18 mouse cellular contexts compared by ENCODE assay signal in genomic region chr4:132816404-132816803, GRCm38 (mm10). TPM values are rescaled to one million over a fixed set of nuclear protein-coding genes. Genes with fewer than 3 reads are reported as not detected.
DNase-seq lines count a peak whose midpoint lies in the region; ATAC-seq and TF ChIP-seq lines count a peak whose summit lies in the region.
"Had no signal": no experiment of that assay in that cellular context is flagged by ENCODE, and none has a peak within 500 bp of the region (broad histone marks: within the 10 kb centered on the region; RNA-seq: fewer than 3 reads in every experiment).

No protein-coding gene starts in this region.

- TF ChIP-seq CTCF in bone marrow, adult 2 months (IDR thresholded peaks at IDR 0.05; ENCODE audit: control insufficient read depth, insufficient read depth, low read length): no peak

- ATAC-seq in liver, embryonic 12.5 days: no peak
- no peak for ATAC-seq in liver, embryonic 11.5 days (replicated peaks; ENCODE audit: low FRiP score)
- ATAC-seq in megakaryocyte progenitor cell, adult 5-6 weeks (replicated peaks; ENCODE audit: poor library complexity): peak; percentile 85
- ATAC-seq: CD4-positive, CD25-positive, alpha-beta regulatory T cell, adult 4 months; intestine, postnatal 0 days had no signal

- no peaks in the 10 kb centered on the region for H3K27me3 ChIP-seq in liver, embryonic 12.5 days (replicated peaks)
- H3K27me3 ChIP-seq in liver, embryonic 11.5 days (replicated peaks; ENCODE audit: control insufficient read depth, insufficient read depth, low read length): no peaks in the 10 kb centered on the region
- H3K27me3 ChIP-seq: hindbrain, embryonic 12.5 days; midbrain, embryonic 12.5 days had no signal

- no peak for DNase-seq in liver, embryonic 11.5 days (ENCODE audit: low spot score)
- no peak for DNase-seq in c-Kit-positive CD71-positive TER-119-positive erythroid progenitor cells, embryonic 14.5 days (ENCODE audit: low spot score)
- DNase-seq in gastrocnemius, adult 18-20 months (ENCODE audit: low spot score): no peak
- DNase-seq: adrenal gland, postnatal 14 days; cerebellum, postnatal 36 days; gastrocnemius, postnatal 14 days; kidney, postnatal 36 days; right cerebral cortex, adult 18-20 months; thymus, adult 2 months had no signal

- WGBS in liver, embryonic 12.5 days (ENCODE audit: insufficient replicate concordance): 45% methylated on average over 7 of the region's 7 CpGs
- 61% methylated on average over 7 of the region's 7 CpGs for WGBS in liver, embryonic 11.5 days
- WGBS in bone marrow, adult 2 months: 28% methylated on average over 7 of the region's 7 CpGs

- no peaks in the 10 kb centered on the region for H3K4me1 ChIP-seq in liver, embryonic 12.5 days
- H3K4me1 ChIP-seq in liver, embryonic 11.5 days (replicated peaks; ENCODE audit: control insufficient read depth, insufficient read depth, low read length): no peaks in the 10 kb centered on the region
- peaks cover 5% of the 10 kb centered on the region for H3K4me1 ChIP-seq in bone marrow, adult 2 months (ENCODE audit: control insufficient read depth, insufficient read depth, low read length)
- peaks cover 2% of the 10 kb centered on the region; the same call in 1 of the 2 replicates for H3K4me1 ChIP-seq in brown adipose tissue, adult 24 weeks (ENCODE audit: control insufficient read depth, insufficient read depth, insufficient read length, low read length)
- H3K4me1 ChIP-seq: hindbrain, embryonic 12.5 days; midbrain, embryonic 12.5 days had no signal

- TF ChIP-seq POLR2A in bone marrow, adult 2 months (IDR thresholded peaks at IDR 0.05; ENCODE audit: borderline replicate concordance, control insufficient read depth, low read depth, low read length): no peak

- no peak overlapping the region for H3K4me2 ChIP-seq in liver, embryonic 12.5 days
- no peak overlapping the region for H3K4me2 ChIP-seq in liver, embryonic 11.5 days
- H3K4me2 ChIP-seq: hindbrain, embryonic 12.5 days; midbrain, embryonic 12.5 days had no signal

- H3K9ac ChIP-seq in liver, embryonic 12.5 days: no peak overlapping the region
- no peak overlapping the region for H3K9ac ChIP-seq in liver, embryonic 11.5 days (ENCODE audit: low read depth, low read length)
- H3K9ac ChIP-seq: hindbrain, embryonic 12.5 days; liver, embryonic 14.5 days; midbrain, embryonic 12.5 days had no signal

- no peaks in the 10 kb centered on the region for H3K36me3 ChIP-seq in liver, embryonic 12.5 days
- H3K36me3 ChIP-seq in liver, embryonic 11.5 days (ENCODE audit: control insufficient read depth, insufficient read depth, low read length): no peaks in the 10 kb centered on the region
- H3K36me3 ChIP-seq: midbrain, embryonic 12.5 days had no signal

- peak overlapping the region; percentile 30; the same call in 1 of the 2 replicates for H3K27ac ChIP-seq in liver, embryonic 12.5 days
- no peak overlapping the region for H3K27ac ChIP-seq in liver, embryonic 11.5 days (ENCODE audit: low read depth, low read length)
- peak overlapping the region; percentile 84 for H3K27ac ChIP-seq in bone marrow, adult 2 months (ENCODE audit: control insufficient read depth, insufficient read depth, low read depth, low read length, poor library complexity)
- peak overlapping the region; percentile 78 for H3K27ac ChIP-seq in brown adipose tissue, adult 24 weeks (replicated peaks; ENCODE audit: low read depth, low read length)
- H3K27ac ChIP-seq: hindbrain, embryonic 12.5 days; liver, embryonic 14.5 days; midbrain, embryonic 12.5 days had no signal

- no peak overlapping the region for H3K4me3 ChIP-seq in liver, embryonic 12.5 days
- H3K4me3 ChIP-seq in liver, embryonic 11.5 days (ENCODE audit: low read depth, low read length): no peak overlapping the region
- no peak overlapping the region for H3K4me3 ChIP-seq in bone marrow, adult 2 months (replicated peaks; ENCODE audit: control insufficient read depth, low read depth, low read length)
- H3K4me3 ChIP-seq in brown adipose tissue, adult 24 weeks (ENCODE audit: insufficient read depth, low read depth, low read length): no peak overlapping the region
- H3K4me3 ChIP-seq: hindbrain, embryonic 12.5 days; midbrain, embryonic 12.5 days had no signal

- 0 out of 2 replicates have a peak, but pooled peaks cover 2% of the 10 kb centered on the region for H3K9me3 ChIP-seq in liver, embryonic 12.5 days (replicated peaks)
- H3K9me3 ChIP-seq in liver, embryonic 11.5 days (ENCODE audit: control insufficient read depth, low read length): no peaks in the 10 kb centered on the region; the same call in 1 of the 2 replicates

RNA-seq across cellular contexts. Expression of gene Themis2, which starts 20.2 kb away (rescaled TPM):
- polyA plus RNA-seq in liver, embryonic 12.5 days (2016; fragmentation: Nextera tagmentation; extraction: Ambion mirVana): 2.1 and 2.3 TPM in 2 replicates
- polyA plus RNA-seq in liver, embryonic 11.5 days (2014; fragmentation: Nextera tagmentation; extraction: Ambion mirVana): 2.7 and 3.3 TPM in 2 replicates
- 10.5 and 22.4 TPM in 2 replicates for polyA plus RNA-seq in bone marrow, adult 2 months (2011; ENCODE audit: insufficient read depth, insufficient read length, low replicate concordance, missing spikeins)
- 2.8 and 3.4 TPM in 2 replicates for polyA plus RNA-seq in brown adipose tissue, adult 24 weeks (2012; ENCODE audit: insufficient read depth, insufficient read length, missing spikeins)
- 27.5 and 35.0 TPM in 2 replicates for total RNA-seq in megakaryocyte progenitor cell, adult 5-6 weeks (2015)
- 18.9 and 23.6 TPM in 2 replicates for total RNA-seq in megakaryocyte progenitor cell, adult 5-6 weeks (2017)
- under 1 TPM; 0.41 to 0.85 TPM for total RNA-seq in gastrocnemius, adult 18-20 months (2021)

RNA-seq across cellular contexts. Expression of gene Ppp1r8, which starts 26.6 kb away (rescaled TPM):
- polyA plus RNA-seq in liver, embryonic 12.5 days (2016; fragmentation: Nextera tagmentation; extraction: Ambion mirVana): 30.7 and 32.6 TPM in 2 replicates
- polyA plus RNA-seq in liver, embryonic 11.5 days (2014; fragmentation: Nextera tagmentation; extraction: Ambion mirVana): 44.0 and 50.5 TPM in 2 replicates
- 43.5 and 50.2 TPM in 2 replicates for polyA plus RNA-seq in bone marrow, adult 2 months (2011; ENCODE audit: insufficient read depth, insufficient read length, low replicate concordance, missing spikeins)
- polyA plus RNA-seq in brown adipose tissue, adult 24 weeks (2012; ENCODE audit: insufficient read depth, insufficient read length, missing spikeins): 17.3 and 20.4 TPM in 2 replicates
- total RNA-seq in megakaryocyte progenitor cell, adult 5-6 weeks (2015): 36.1 and 42.9 TPM in 2 replicates
- 62.9 and 71.0 TPM in 2 replicates for total RNA-seq in megakaryocyte progenitor cell, adult 5-6 weeks (2017)
- total RNA-seq in gastrocnemius, adult 18-20 months (2021): 10 to 100 TPM; 14.6 to 15.7 TPM

RNA-seq across cellular contexts. Expression of gene Rpa2, which starts 48.3 kb away (rescaled TPM):
- polyA plus RNA-seq in liver, embryonic 12.5 days (2016; fragmentation: Nextera tagmentation; extraction: Ambion mirVana): 123 and 128 TPM in 2 replicates
- 156 and 165 TPM in 2 replicates for polyA plus RNA-seq in liver, embryonic 11.5 days (2014; fragmentation: Nextera tagmentation; extraction: Ambion mirVana)
- polyA plus RNA-seq in bone marrow, adult 2 months (2011; ENCODE audit: insufficient read depth, insufficient read length, low replicate concordance, missing spikeins): 52.3 and 67.6 TPM in 2 replicates
- polyA plus RNA-seq in brown adipose tissue, adult 24 weeks (2012; ENCODE audit: insufficient read depth, insufficient read length, missing spikeins): 3.5 and 6.6 TPM in 2 replicates
- 62.3 and 65.5 TPM in 2 replicates for total RNA-seq in megakaryocyte progenitor cell, adult 5-6 weeks (2015)
- 56.2 and 68.4 TPM in 2 replicates for total RNA-seq in megakaryocyte progenitor cell, adult 5-6 weeks (2017)
- 10 to 100 TPM; 14.4 to 16.3 TPM for total RNA-seq in gastrocnemius, adult 18-20 months (2021)

RNA-seq across cellular contexts. Expression of gene Smpdl3b, which starts 59.4 kb away (rescaled TPM):
- 1.9 and 2.0 TPM in 2 replicates for polyA plus RNA-seq in liver, embryonic 12.5 days (2016; fragmentation: Nextera tagmentation; extraction: Ambion mirVana)
- 2.9 and 3.2 TPM in 2 replicates for polyA plus RNA-seq in liver, embryonic 11.5 days (2014; fragmentation: Nextera tagmentation; extraction: Ambion mirVana)
- polyA plus RNA-seq in bone marrow, adult 2 months (2011; ENCODE audit: insufficient read depth, insufficient read length, low replicate concordance, missing spikeins): 1.7 TPM in 1 of 2 replicates, not detected in the other
- 0.92 TPM in 1 of 2 replicates, not detected in the other for polyA plus RNA-seq in brown adipose tissue, adult 24 weeks (2012; ENCODE audit: insufficient read depth, insufficient read length, missing spikeins)
- total RNA-seq in megakaryocyte progenitor cell, adult 5-6 weeks (2015): 0.07 TPM in 1 of 2 replicates, not detected in the other
- 0.33 TPM in 1 of 2 replicates, not detected in the other for total RNA-seq in megakaryocyte progenitor cell, adult 5-6 weeks (2017)
- 1 to 10 TPM in 1 of 2 experiments, under 1 TPM in 1; 0.48 to 1.2 TPM for total RNA-seq in gastrocnemius, adult 18-20 months (2021)
